Mouse (Mus musculus) neural tube, embryonic 14.5 days (tissue): ENCODE results near the gene Clasp2. TPM values are rescaled to one million over a fixed set of nuclear protein-coding genes. Genes with fewer than 3 reads are reported as not detected.
A peak's percentile ranks its signal among the peaks of the same experiment; 100 is the strongest.
"Not testable (repeated sequence)": the region's sequence is repeated elsewhere in the genome, so short reads cannot be mapped to it uniquely, and the experiment has no call there.

ENCODE experiments used
- ATAC-seq: fragments of 200-750 bp; cut with Nextera tagmentation; 2 replicates; pipeline ENCODE4 v1.8.0; 2017; ENCODE audit warnings: low read depth, mild to moderate bottlenecking, moderate TSS enrichment, moderate library complexity
- H3K27ac ChIP-seq: fragments of 300-500 bp; sonication (generic); 2 replicates; pipeline ENCODE4 v1.5.1; 2014; ENCODE audit warnings: low read depth, mild to moderate bottlenecking, control low read depth, low read length, moderate library complexity, mixed read lengths
- H3K27me3 ChIP-seq: fragments of 300-500 bp; sonication (generic); 2 replicates; pipeline ENCODE4 v1.6.1; 2014; ENCODE audit warnings: low read length; ENCODE audit not compliant: control insufficient read depth, insufficient read depth
- H3K36me3 ChIP-seq: fragments of 300-500 bp; sonication (generic); 2 replicates; pipeline ENCODE4 v1.6.1; 2014; ENCODE audit warnings: low read length, mixed read lengths; ENCODE audit not compliant: control insufficient read depth, insufficient read depth
- H3K4me1 ChIP-seq: fragments of 300-500 bp; sonication (generic); 2 replicates; pipeline ENCODE4 v1.6.1; 2014; ENCODE audit warnings: low read length; ENCODE audit not compliant: control insufficient read depth, insufficient read depth
- H3K4me2 ChIP-seq: fragments of 300-500 bp; sonication (generic); 2 replicates; pipeline ENCODE4 v1.6.1; 2014; ENCODE audit warnings: mild to moderate bottlenecking, low read depth, low read length, control low read depth
- H3K4me3 ChIP-seq: fragments of 300-500 bp; sonication (generic); 2 replicates; pipeline ENCODE4 v1.5.1; 2014; ENCODE audit warnings: low read depth, low read length, control low read depth, mixed read lengths
- H3K9ac ChIP-seq: fragments of 300-500 bp; sonication (generic); replicated peaks from 2 replicates; pipeline ENCODE4 v1.6.1; 2014; ENCODE audit warnings: low read depth, mild to moderate bottlenecking, control low read depth, low read length, mixed read lengths
- H3K9me3 ChIP-seq: fragments of 300-500 bp; sonication (generic); 2 replicates; pipeline ENCODE4 v1.6.1; 2016; ENCODE audit warnings: low read length; ENCODE audit not compliant: control insufficient read depth
- WGBS: fragments of 180-500 bp; shearing (Covaris S2); extraction: QIAGEN DNeasy Blood & Tissue Kit; methylation state at CpG from one replicate; pipeline ENCODE4 v1.1.7; 2014; 5-methylcytosine and 5-hydroxymethylcytosine counted together
- polyA plus RNA-seq: library from polyadenylated mRNA; unstranded; fragments of >200 nt; fragmentation: Nextera tagmentation; extraction: Ambion mirVana; gene quantifications from 2 replicates; pipeline ENCODE4 v1.2.1, GENCODE M21; 2014

Clasp2 gene
- polyA plus RNA-seq, 1 experiment from 2014 or later: 176 TPM

DNA sequence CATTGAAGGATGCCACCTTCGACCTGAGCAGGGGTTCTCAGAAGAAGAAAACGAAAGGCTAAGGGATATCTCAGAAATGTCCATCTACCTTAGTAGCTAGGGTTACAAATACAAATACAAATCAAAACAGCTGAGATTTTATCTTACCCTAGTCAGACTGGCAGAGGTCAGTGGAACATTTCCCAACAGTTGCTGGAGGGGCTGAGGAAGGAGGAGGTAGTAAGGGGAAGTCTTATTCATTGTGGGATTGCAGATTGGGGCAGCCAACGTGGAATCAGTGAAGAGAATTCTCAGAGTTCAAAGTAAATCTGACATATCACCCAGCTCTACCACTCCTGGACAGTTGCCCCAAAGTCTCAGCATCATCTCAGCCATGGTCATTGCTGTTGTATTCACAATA is 39.6 kb downstream of the Clasp2 start:
- no peaks in the 10 kb centered on the region for H3K9me3 ChIP-seq
- H3K27ac ChIP-seq: no peak overlapping the region
- 86% methylated on average over 3 of the region's 3 CpGs for WGBS
- H3K4me2 ChIP-seq: no peak overlapping the region
- ATAC-seq: no peak
- H3K9ac ChIP-seq: no peak overlapping the region
- H3K4me3 ChIP-seq: no peak overlapping the region
- H3K27me3 ChIP-seq: no peaks in the 10 kb centered on the region
- H3K36me3 ChIP-seq: no peaks in the 10 kb centered on the region
- H3K4me1 ChIP-seq: no peaks in the 10 kb centered on the region

DNA sequence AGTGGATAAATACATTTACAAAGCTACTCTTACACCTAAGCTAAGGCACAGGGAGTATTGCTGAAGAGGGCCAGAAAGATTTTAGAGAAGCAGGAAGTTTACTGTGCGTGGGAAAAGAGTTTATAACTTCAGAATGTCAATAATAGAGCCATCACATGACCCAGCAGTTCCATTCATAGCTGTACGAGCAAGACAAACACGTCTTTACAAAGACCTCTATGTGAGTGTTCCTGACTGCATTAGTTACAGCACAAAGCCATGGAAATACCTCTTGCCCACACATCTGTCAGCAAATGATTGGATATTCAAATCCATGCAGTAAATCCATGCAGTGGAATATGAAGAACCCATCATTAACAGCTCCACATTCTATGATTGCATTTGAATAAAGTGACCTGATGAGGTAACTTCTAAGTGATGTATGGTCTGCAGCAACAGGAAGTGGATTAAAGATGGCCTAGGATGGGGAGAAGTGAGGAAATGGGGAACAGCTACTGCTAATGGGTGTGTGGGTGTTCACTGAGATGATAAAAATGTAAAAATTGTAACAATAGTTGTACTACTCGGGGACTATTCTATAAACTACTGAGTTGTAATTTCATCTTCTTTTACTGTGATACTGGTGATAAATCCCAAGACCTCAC is 41.2 kb downstream of the Clasp2 start:
- 37% methylated on average over 4 of the region's 4 CpGs for WGBS
- no peaks in the 10 kb centered on the region for H3K4me1 ChIP-seq
- no peaks in the 10 kb centered on the region for H3K27me3 ChIP-seq
- H3K4me2 ChIP-seq: no peak overlapping the region
- no peaks in the 10 kb centered on the region for H3K36me3 ChIP-seq
- no peaks in the 10 kb centered on the region for H3K9me3 ChIP-seq
- no peak overlapping the region for H3K4me3 ChIP-seq
- no peak overlapping the region for H3K9ac ChIP-seq
- no peak for ATAC-seq
- H3K27ac ChIP-seq: no peak overlapping the region

DNA sequence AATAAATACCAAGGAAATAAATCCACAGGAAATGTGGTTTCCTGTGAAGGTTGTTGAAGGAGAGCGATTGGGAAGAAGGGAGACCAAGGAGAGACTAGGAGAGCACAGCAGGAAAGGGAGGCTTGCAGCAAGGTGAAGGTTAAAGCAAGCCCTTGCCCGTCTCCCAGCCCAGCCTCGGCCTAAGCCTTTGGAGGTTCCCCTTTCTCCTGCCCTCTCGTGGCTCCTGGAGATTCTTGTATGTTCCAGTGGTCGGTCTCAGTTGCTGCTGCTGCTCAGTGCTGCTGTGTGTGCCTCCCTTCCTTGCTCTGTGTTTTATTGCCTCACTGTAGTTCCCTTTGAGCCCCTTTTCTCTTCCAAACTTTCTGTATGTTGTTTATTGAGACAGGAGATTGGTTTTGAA is 42.4 kb downstream of the Clasp2 start:
- no peak overlapping the region for H3K4me3 ChIP-seq
- H3K27me3 ChIP-seq: no peaks in the 10 kb centered on the region
- H3K36me3 ChIP-seq: no peaks in the 10 kb centered on the region
- no peaks in the 10 kb centered on the region for H3K9me3 ChIP-seq
- H3K4me2 ChIP-seq: no peak overlapping the region
- no peaks in the 10 kb centered on the region for H3K4me1 ChIP-seq
- H3K27ac ChIP-seq: no peak overlapping the region
- no peak overlapping the region for H3K9ac ChIP-seq
- 58% methylated on average over 5 of the region's 5 CpGs for WGBS
- no peak for ATAC-seq

DNA sequence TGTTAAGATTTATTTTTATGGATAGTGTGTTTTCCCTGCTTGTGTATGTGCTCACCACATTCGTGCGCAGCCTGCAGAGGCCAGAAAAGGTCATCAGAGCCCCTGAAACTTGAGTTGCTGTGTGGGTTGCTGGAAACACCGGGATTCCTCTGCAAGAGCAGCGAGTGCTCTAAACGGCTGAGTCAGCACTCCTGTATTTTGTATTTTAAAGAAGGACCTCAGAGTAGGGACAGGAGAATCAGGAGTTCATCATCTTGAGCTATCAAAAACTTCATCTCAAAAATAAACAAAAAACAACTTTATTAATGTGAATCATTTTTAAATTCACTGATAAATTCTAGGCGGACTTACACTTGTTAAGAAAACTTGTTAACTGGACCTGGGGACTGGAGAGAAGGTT is 48.0 kb downstream of the Clasp2 start:
- not testable (repeated sequence) for ATAC-seq, H3K36me3 ChIP-seq, H3K9me3 ChIP-seq, H3K4me2 ChIP-seq, H3K4me1 ChIP-seq, H3K9ac ChIP-seq, H3K4me3 ChIP-seq, H3K27me3 ChIP-seq, H3K27ac ChIP-seq
- WGBS: 60% methylated on average over 4 of the region's 6 CpGs

DNA sequence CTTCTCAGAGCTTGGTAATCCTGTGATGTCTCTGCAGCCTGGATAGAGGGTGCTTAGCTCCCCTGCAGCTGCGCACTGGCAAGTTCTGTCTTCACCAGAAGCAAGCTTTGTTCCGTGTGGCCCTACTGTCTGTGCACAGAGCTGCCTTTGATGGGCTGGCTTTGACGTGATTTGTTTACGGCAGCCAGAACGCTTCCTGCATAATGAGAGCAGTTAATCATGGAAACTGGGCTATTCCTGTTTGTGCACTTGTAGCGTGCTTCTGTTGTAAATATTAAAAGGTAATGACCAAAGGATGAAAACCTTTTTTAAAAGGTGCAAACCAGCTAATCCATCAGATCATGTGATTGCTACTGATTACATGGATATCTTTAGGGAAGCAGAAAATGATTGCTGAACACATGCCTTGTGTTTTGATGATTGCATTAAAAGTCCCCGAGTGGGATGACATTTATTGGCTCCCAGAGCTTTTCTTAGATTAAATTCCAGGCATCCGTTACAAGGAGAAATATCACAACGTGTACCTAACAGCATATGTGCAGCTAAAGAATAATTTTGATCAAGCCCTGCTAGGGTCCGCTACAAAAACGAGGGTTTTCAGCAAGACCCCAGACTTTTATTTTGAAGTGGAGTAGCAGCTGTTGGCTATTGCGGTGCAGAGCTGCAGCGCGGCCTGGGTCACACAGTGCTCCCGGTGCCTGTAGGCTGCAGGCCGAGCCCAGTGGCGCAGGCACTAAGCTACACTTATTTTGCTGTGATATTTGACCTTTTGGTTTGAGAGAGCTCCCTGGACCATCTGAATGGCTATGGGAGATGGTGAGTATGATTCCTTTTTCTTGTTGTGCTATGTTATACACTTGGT is 51.6 kb downstream of the Clasp2 start:
- peak overlapping the region; percentile 63 for H3K4me2 ChIP-seq
- no peaks in the 10 kb centered on the region for H3K9me3 ChIP-seq
- WGBS: under 1% methylated on average over 17 of the region's 17 CpGs
- peak overlapping the region; percentile 80 for H3K27ac ChIP-seq
- no peaks in the 10 kb centered on the region for H3K27me3 ChIP-seq
- peak overlapping the region; percentile 69 for H3K9ac ChIP-seq
- no peaks in the 10 kb centered on the region for H3K36me3 ChIP-seq
- H3K4me3 ChIP-seq: peak overlapping the region; percentile 52
- peaks cover 19% of the 10 kb centered on the region for H3K4me1 ChIP-seq
- peak; percentile 97 for ATAC-seq

DNA sequence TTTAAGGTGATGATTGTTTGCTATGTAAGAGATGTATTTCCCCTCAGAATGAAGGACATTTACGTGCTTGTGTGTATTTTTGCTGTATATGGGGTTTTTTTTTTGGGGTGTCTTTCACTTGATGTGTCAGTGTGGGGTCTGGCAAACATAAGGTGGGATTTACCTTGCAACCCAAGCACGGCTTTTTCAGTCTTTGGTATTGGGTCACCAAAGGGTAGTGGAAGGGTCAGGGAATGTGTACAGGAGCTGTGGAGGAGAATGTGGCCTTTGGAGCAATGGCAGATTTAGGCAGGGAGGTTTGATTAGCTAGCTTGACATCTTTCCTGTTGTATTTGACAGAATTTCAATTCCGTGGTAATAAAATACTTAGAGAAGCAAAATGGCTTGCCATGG is 52.2 kb downstream of the Clasp2 start:
- peak overlapping the region; percentile 80 for H3K27ac ChIP-seq
- H3K36me3 ChIP-seq: no peaks in the 10 kb centered on the region
- peak; percentile 0; the same call in 1 of the 2 replicates for ATAC-seq
- H3K9ac ChIP-seq: peak overlapping the region; percentile 69
- H3K27me3 ChIP-seq: no peaks in the 10 kb centered on the region
- WGBS: 15% methylated on average over 3 of the region's 3 CpGs
- peak overlapping the region; percentile 63 for H3K4me2 ChIP-seq
- H3K4me3 ChIP-seq: peak overlapping the region; percentile 52
- peaks cover 19% of the 10 kb centered on the region for H3K4me1 ChIP-seq
- no peaks in the 10 kb centered on the region for H3K9me3 ChIP-seq

DNA sequence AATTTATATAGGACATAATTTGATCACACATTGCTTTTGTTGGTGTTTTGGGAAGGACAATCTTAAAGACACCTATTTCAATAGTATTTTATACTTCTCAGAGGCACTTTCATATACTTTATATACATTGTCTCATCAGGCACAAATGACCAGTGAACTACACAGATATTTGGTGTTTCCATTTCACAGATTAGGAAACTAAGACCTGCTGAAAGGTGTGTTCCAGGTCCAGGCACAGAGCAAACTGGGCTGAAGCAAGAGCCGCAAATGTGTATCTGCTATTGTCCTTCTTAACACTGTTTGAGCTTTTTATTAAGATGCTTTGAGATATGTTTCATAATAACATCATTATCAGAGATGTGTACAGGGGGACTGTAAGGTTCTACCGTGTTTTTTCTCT is 52.7 kb downstream of the Clasp2 start:
- H3K36me3 ChIP-seq: no peaks in the 10 kb centered on the region
- no peak overlapping the region for H3K27ac ChIP-seq
- no peak for ATAC-seq
- no peaks in the 10 kb centered on the region for H3K27me3 ChIP-seq
- 74% methylated on average over 2 of the region's 2 CpGs for WGBS
- peak overlapping the region; percentile 52 for H3K4me3 ChIP-seq
- H3K9ac ChIP-seq: peak overlapping the region; percentile 69
- peak overlapping the region; percentile 63 for H3K4me2 ChIP-seq
- H3K4me1 ChIP-seq: peaks cover 19% of the 10 kb centered on the region
- no peaks in the 10 kb centered on the region for H3K9me3 ChIP-seq

DNA sequence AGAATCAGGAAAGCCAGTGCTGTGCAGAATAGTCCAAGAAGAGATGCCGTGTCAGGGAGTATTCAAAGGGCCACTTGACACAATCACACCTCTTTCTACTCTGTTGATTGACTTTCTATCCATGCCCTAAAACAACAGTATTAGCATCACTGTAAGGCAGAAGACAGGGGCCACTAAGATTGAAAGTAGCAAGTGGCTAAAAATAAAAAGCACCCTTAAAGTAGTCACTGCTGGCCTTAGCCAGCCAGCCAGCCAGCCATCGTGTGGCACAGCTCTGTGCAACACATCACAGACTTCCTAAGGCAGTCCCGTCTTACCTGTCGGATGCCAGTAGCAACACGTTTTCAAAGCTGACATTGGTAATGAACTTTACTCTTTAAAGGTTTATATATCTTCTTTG is 55.9 kb downstream of the Clasp2 start:
- 83% methylated on average over 5 of the region's 5 CpGs for WGBS
- Histone ChIP-seq H3K9me3 (no peaks in the 10 kb centered on the region), H3K27me3 (no peaks in the 10 kb centered on the region), H3K4me1 (peaks cover 12% of the 10 kb centered on the region), H3K4me2 (no peak overlapping the region), H3K4me3 (no peak overlapping the region), H3K36me3 (no peaks in the 10 kb centered on the region), H3K27ac (no peak overlapping the region), H3K9ac (no peak overlapping the region)
- ATAC-seq: no peak

DNA sequence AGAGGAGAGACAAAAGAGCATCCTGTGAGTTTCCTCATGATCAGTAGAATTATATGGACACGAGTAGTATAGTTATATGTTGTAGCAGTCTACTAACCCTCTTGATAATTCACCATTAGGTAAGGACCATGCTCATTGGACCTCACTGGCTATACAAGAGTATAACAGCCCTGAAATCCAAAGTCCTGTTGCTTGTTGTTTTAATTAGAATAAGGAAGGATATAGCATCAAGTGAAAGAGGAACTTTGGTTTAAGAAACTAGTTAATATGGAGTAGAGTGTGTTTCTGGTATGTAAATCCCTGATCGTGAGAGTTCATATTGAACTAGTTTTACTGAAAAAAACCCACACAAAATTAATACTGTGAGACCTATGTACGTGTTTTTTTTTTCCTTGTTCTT is 59.4 kb downstream of the Clasp2 start:
- ATAC-seq: no peak
- Histone ChIP-seq H3K4me3 (no peak overlapping the region), H3K4me2 (no peak overlapping the region), H3K36me3 (no peaks in the 10 kb centered on the region), H3K9ac (no peak overlapping the region), H3K9me3 (no peaks in the 10 kb centered on the region), H3K27me3 (no peaks in the 10 kb centered on the region), H3K4me1 (peaks cover 5% of the 10 kb centered on the region; the same call in 1 of the 2 replicates), H3K27ac (no peak overlapping the region)
- 92% methylated on average over 3 of the region's 3 CpGs for WGBS
